Mouse (Mus musculus) bone marrow macrophage, adult 2 months (primary cell): ENCODE data around the gene Mip.

Experiments
- CTCF ChIP-seq: IDR thresholded peaks from 2 replicates; pipeline ENCODE4 v1.5.1; 2012; ENCODE audit warnings: low read depth, mild to moderate bottlenecking, low read length, moderate library complexity
- POLR2A ChIP-seq: IDR thresholded peaks from 2 replicates; pipeline ENCODE4 v1.6.1; 2012; ENCODE audit warnings: mild to moderate bottlenecking, low read depth, low read length, borderline replicate concordance

DNA sequence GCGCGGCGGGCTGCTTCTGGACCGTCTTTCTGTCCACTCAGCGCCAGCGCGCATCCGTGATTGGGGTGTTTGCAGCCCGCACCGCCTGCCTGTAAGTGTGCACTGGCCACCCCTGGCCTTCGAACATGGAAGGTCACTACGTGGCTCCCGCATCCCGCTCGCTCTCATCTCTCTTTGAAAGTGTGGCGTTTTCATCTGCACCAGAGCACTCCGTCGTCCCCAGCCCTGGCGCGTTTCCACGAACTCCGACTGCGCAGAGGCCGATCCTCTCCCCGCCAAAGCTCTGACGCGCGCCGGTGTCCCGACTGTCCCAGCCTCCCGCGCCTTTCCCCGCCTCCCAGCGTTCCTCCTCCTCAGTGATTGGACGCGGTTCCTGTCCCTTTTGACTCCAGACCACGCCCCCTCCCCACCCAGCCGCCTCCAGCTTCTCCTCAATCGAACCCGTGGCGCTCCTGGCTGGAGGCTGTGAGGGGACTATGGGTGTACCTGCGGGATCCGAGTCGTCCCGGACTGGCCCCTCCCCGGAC is 31.6 kb upstream of the Mip start, which contains the start of gene Gls2:
- no peak for TF ChIP-seq CTCF
- no peak for TF ChIP-seq POLR2A
